Mouse (Mus musculus) lung, embryonic 14.5 days (tissue): ENCODE results near the gene Pir. TPM values are rescaled to one million over a fixed set of nuclear protein-coding genes. Genes with fewer than 3 reads are reported as not detected.

ENCODE experiments used
- ATAC-seq: fragments of 200-750 bp; cut with Nextera tagmentation; 2 replicates; pipeline ENCODE4 v1.8.0; 2017; ENCODE audit warnings: mild to moderate bottlenecking, moderate TSS enrichment, moderate library complexity; ENCODE audit not compliant: insufficient read depth
- DNase-seq: peaks from one replicate; pipeline ENCODE4 v3.0.0-alpha.2; 2015
- H3K27ac ChIP-seq: fragments of 300-500 bp; sonication (generic); 2 replicates; pipeline ENCODE4 v1.5.1; 2014; ENCODE audit warnings: low read depth, mild to moderate bottlenecking, moderate library complexity
- H3K27me3 ChIP-seq: fragments of 300-500 bp; sonication (generic); 2 replicates; pipeline ENCODE4 v1.6.1; 2014; ENCODE audit warnings: low read length, control low read depth; ENCODE audit not compliant: insufficient read depth
- H3K36me3 ChIP-seq: fragments of 300-500 bp; sonication (generic); 2 replicates; pipeline ENCODE4 v1.6.1; 2014; ENCODE audit warnings: control low read depth; ENCODE audit not compliant: insufficient read depth
- H3K4me1 ChIP-seq: fragments of 300-500 bp; sonication (generic); 2 replicates; pipeline ENCODE4 v1.6.1; 2014; ENCODE audit warnings: antibody characterized with exemption, control low read depth; ENCODE audit not compliant: insufficient read depth
- H3K4me2 ChIP-seq: fragments of 300-500 bp; sonication (generic); 2 replicates; pipeline ENCODE4 v1.6.1; 2014; ENCODE audit warnings: mild to moderate bottlenecking
- H3K4me3 ChIP-seq: fragments of 300-500 bp; sonication (generic); 2 replicates; pipeline ENCODE4 v1.5.1; 2014; ENCODE audit warnings: low read depth, low read length
- H3K9ac ChIP-seq: fragments of 300-500 bp; sonication (generic); 2 replicates; pipeline ENCODE4 v1.6.1; 2014
- H3K9me3 ChIP-seq: fragments of 300-500 bp; sonication (generic); 2 replicates; pipeline ENCODE4 v1.6.1; 2016; ENCODE audit warnings: low read depth, low read length, control low read depth
- CTCF ChIP-seq: IDR thresholded peaks from 2 replicates; pipeline ENCODE4 v1.5.1; 2016; ENCODE audit warnings: antibody characterized with exemption, low read depth
- WGBS: fragments of 180-500 bp; shearing (Covaris S2); extraction: QIAGEN DNeasy Blood & Tissue Kit; methylation state at CpG from one replicate; pipeline ENCODE4 v1.1.7; 2014; 5-methylcytosine and 5-hydroxymethylcytosine counted together
- polyA plus RNA-seq: library from polyadenylated mRNA; unstranded; fragments of >200 nt; fragmentation: Nextera tagmentation; extraction: Ambion mirVana; gene quantifications from 2 replicates; pipeline ENCODE4 v1.2.1, GENCODE M21; 2014

Pir gene
- polyA plus RNA-seq, 1 experiment from 2014 or later: 15.9 TPM

DNA sequence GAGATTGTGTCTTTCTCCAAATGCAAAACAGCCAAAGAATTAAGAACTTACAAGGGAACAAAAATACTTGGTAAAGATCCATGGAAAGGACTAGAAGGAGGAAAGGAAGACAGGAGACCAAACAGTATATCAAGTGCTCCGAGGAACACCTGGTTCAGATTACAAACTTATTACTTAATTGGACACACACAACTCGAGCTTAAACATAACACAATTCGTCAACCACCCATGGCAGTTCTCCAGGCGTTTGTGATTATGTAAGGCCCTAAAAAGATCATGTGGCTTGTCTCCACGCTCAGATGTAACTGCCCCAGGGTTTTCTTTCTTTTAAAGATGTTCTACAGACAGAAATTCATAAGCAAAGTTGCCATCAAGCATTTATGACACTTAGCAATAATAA is 22.0 kb downstream of the Pir start:
- Histone ChIP-seq H3K4me2 (no peak overlapping the region), H3K4me3 (no peak overlapping the region), H3K27ac (no peak overlapping the region), H3K9me3 (no peaks in the 10 kb centered on the region), H3K9ac (no peak overlapping the region), H3K36me3 (no peaks in the 10 kb centered on the region), H3K27me3 (no peaks in the 10 kb centered on the region), H3K4me1 (no peaks in the 10 kb centered on the region)
- WGBS: 26% methylated on average over 5 of the region's 5 CpGs
- ATAC-seq: no peak
- DNase-seq: peak; percentile 59
- no peak for TF ChIP-seq CTCF

DNA sequence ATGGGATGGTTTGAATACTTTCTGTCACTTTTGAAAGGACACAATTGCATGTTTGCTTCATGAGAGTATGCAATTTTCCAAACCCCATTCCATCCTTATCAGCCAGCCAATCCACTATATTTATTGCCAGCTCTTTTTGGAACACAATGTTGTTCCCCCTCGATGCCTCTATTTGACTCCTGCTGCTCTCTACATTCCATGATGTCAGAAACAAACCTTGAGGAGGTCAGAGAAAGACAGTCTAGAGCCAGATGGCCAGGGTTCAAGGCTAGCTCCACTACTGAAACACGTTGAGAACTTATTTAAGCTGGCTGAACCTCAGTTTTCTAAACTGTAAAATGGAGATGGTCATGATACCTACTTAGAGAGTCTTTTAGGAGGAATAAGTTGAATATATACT is 37.1 kb downstream of the Pir start:
- Histone ChIP-seq H3K36me3 (no peaks in the 10 kb centered on the region), H3K4me1 (no peaks in the 10 kb centered on the region), H3K4me3 (no peak overlapping the region), H3K4me2 (no peak overlapping the region), H3K9me3 (no peaks in the 10 kb centered on the region), H3K27ac (no peak overlapping the region), H3K27me3 (no peaks in the 10 kb centered on the region), H3K9ac (no peak overlapping the region)
- no peak for TF ChIP-seq CTCF
- 50% methylated on average over 2 of the region's 2 CpGs for WGBS
- DNase-seq: no peak
- ATAC-seq: no peak

DNA sequence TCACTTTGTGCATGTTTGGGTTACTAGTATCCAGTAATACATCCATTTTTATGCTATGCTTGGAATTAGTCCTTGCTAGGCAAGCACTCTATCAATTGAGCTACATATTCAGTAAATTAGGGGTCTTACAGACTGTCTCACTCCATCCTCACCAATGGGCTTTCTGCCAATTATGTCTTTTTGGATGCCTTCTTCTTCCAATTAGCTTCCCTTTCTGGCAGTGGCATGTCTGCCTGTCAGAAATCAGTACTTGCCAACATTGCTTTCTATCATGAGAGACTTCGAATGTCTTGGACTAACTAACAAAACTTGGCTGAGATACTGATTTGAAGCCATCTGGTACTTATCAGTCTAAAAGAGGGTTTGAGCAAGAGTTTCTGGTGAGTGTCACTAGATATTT is 44.7 kb downstream of the Pir start:
- peak; percentile 74 for DNase-seq
- Histone ChIP-seq H3K27ac (no peak overlapping the region), H3K4me1 (no peaks in the 10 kb centered on the region)

DNA sequence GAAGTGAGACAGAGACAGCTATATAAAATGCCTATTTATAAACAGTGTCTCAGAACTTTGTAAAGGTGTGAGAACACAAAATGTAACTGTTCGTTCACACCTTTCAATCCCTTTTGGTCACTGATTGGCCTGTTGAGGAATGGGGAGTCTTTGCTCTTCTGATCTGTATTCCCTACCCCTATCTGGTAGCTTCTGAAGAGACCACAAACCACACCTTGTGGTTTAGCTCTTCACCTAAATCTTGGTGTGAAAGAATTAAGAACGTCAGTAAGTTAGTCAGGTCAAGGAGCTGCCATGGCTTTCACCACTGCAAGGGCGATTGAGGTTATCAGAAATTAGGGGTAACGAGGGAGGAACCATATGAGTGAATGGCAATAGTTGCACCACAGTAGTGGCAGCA is 49.4 kb downstream of the Pir start:
- DNase-seq: no peak
- H3K4me3 ChIP-seq: no peak overlapping the region
- H3K27me3 ChIP-seq: no peaks in the 10 kb centered on the region
- no peak overlapping the region for H3K27ac ChIP-seq
- ATAC-seq: no peak
- no peaks in the 10 kb centered on the region for H3K36me3 ChIP-seq
- no peak for TF ChIP-seq CTCF
- H3K9ac ChIP-seq: no peak overlapping the region
- H3K9me3 ChIP-seq: no peaks in the 10 kb centered on the region
- 88% methylated on average over 4 of the region's 4 CpGs for WGBS
- H3K4me1 ChIP-seq: no peaks in the 10 kb centered on the region
- no peak overlapping the region for H3K4me2 ChIP-seq

More for the DNA sequence above, 44.7 kb downstream of the Pir start:
- Histone ChIP-seq H3K4me2 (no peak overlapping the region), H3K27me3 (no peaks in the 10 kb centered on the region), H3K4me3 (no peak overlapping the region), H3K9ac (no peak overlapping the region), H3K9me3 (no peaks in the 10 kb centered on the region), H3K36me3 (no peaks in the 10 kb centered on the region)
- 43% methylated on average over 1 of the region's 1 CpGs for WGBS
- peak; percentile 75; the same call in 1 of the 2 replicates for ATAC-seq
- TF ChIP-seq CTCF: no peak

DNA sequence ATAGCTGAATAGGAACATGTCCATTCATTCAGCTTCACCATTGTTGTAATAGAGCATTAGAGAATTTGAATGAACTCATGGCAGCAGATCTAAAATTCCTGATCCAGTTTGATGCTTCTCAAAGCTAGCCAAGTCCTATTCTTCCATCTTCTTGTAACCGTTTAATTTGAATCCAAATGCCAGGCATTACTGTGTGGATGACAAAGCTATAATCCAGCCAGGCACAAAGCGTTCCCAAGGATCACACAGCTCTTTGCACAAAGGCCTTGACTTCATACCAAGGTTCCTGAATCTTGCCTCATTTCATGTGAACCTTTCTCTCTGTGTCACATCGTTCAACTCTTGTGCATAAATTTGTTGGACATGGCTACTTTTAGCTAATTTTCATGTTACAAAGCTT is 50.9 kb downstream of the Pir start:
- no peaks in the 10 kb centered on the region for H3K27me3 ChIP-seq
- ATAC-seq (no peak), DNase-seq (no peak)
- no peaks in the 10 kb centered on the region for H3K9me3 ChIP-seq
- no peaks in the 10 kb centered on the region for H3K4me1 ChIP-seq
- H3K9ac ChIP-seq: no peak overlapping the region
- TF ChIP-seq CTCF: no peak
- no peaks in the 10 kb centered on the region for H3K36me3 ChIP-seq
- no peak overlapping the region for H3K4me2 ChIP-seq
- H3K4me3 ChIP-seq: no peak overlapping the region
- no peak overlapping the region for H3K27ac ChIP-seq
- WGBS: 93% methylated on average over 3 of the region's 3 CpGs

DNA sequence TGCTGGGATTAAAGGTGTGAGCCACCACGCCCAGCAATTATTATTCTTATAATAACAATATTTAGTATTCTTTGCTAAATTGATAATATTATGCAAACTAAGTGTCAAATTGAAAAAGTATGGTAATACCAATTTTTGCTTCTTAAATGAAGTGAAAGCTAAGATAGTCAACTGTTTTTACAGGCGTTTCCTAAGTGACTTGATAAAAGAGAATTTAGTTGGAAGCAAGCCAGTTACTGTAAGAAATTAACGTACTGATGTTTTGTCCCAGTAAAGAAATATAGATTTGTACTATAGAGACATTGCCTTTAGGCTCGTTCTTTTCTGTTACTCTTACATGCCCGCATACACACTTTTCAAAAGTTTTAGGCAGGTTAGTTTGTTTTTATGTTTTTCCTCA is 53.3 kb downstream of the Pir start:
- no peak overlapping the region for H3K4me2 ChIP-seq
- H3K4me1 ChIP-seq: no peaks in the 10 kb centered on the region
- H3K9me3 ChIP-seq: no peaks in the 10 kb centered on the region
- H3K9ac ChIP-seq: no peak overlapping the region
- ATAC-seq: no peak
- no peak for TF ChIP-seq CTCF
- no peaks in the 10 kb centered on the region for H3K27me3 ChIP-seq
- no peaks in the 10 kb centered on the region for H3K36me3 ChIP-seq
- peak; percentile 50 for DNase-seq
- no peak overlapping the region for H3K4me3 ChIP-seq
- H3K27ac ChIP-seq: no peak overlapping the region
- WGBS: 51% methylated on average over 5 of the region's 5 CpGs

DNA sequence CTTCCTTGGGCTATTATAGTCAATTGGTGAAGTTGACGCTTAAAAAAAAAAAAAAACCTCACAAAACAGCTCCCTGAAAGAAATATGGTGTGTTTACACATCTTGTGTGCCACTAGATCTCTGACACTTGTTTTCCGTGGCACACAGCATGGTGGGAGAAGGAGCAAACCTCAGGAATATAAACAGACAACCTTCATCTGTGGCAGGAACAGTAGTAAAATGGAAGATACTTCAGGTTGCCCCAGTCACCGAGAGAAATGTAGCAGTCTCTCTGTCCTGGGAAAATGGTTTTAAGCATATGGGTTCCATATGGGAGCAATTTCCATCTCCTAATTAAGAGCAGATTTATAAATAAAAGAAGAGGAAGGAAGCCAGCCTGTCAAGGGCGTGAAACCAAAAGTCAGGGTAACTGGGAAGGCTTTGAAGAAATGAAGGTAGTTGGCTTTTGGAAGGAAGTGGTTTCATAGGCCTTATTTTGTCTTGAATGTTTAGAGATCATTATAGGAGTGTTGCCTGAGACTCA is 54.3 kb downstream of the Pir start:
- no peak for TF ChIP-seq CTCF
- WGBS: 44% methylated on average over 4 of the region's 4 CpGs
- Histone ChIP-seq H3K36me3 (no peaks in the 10 kb centered on the region), H3K9me3 (no peaks in the 10 kb centered on the region), H3K4me2 (no peak overlapping the region), H3K27me3 (no peaks in the 10 kb centered on the region), H3K4me1 (no peaks in the 10 kb centered on the region), H3K4me3 (no peak overlapping the region), H3K27ac (peak overlapping the region; percentile 9; the same call in 1 of the 2 replicates), H3K9ac (no peak overlapping the region)
- DNase-seq (peak; percentile 76), ATAC-seq (peak; percentile 68; the same call in 1 of the 2 replicates)

DNA sequence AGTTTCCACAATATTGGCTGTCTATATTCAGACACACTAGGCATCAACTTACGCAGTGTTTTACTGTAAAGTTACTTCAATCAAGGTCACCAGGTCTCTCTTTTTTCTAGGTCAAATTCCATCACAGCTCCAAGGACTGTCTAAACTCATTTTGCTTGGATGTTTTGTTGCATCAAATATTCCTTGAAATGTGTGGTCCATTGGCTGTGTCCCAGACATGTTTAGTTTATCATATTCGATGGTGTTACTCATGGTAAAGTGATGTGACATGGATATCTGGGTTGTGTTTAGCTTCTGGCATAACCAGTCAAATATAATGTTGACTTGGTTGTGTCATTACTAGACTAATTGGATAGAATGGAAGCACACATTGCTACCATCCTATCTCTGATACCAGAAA is 61.2 kb downstream of the Pir start:
- Histone ChIP-seq H3K36me3 (no peaks in the 10 kb centered on the region), H3K4me1 (no peaks in the 10 kb centered on the region), H3K27ac (no peak overlapping the region), H3K4me3 (no peak overlapping the region), H3K9ac (no peak overlapping the region), H3K9me3 (no peaks in the 10 kb centered on the region), H3K27me3 (no peaks in the 10 kb centered on the region), H3K4me2 (no peak overlapping the region)
- TF ChIP-seq CTCF: no peak
- DNase-seq (peak; percentile 62), ATAC-seq (no peak; the same call in 1 of the 2 replicates)
- 51% methylated on average over 2 of the region's 2 CpGs for WGBS
